ENCODE assay signal across 10 mouse cellular contexts in the genomic region with DNA sequence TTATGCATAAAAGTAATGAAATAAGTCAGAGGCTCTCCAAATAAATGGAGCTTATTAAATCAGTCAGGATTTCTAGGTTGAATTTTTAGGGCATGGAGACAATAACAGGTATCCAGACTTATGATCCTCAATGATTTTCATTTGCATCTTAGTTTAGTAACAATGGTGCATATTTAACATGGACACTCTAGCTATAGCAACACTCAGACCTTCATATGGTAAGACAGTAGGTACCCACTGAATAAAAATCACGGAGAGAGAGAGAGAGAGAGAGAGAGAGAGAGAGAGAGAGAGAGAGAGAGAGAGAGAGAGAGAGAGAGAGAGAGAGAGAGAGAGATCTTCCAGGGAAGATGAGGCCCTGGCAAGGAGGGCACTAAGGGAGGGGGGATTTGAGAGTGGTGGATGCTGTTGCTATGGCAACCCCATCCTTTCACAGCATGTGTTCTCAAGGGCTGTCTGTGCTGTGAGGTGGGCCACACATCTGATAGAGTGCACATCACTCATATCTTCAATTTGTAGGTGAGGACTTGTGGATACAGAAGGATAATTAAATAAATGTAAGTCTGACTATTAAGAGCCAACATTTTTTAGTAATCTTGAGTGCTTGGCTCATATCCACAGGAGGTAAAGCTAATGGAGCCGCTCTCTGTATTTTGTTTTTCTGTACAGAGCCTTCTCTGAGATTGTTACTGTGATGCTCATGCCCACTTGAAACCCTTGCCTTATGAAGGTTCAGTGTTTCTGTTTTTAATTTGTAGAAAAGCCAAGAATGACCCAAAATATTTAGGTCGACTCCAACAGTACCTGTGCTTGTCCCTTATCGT.
A peak's percentile ranks its signal among the peaks of the same experiment; 100 is the strongest.
DNase-seq lines count a peak whose midpoint lies in the region; ATAC-seq lines count a peak whose summit lies in the region.
"Had no signal": no experiment of that assay in that cellular context is flagged by ENCODE, and none has a peak within 500 bp of the region (broad histone marks: within the 10 kb centered on the region; RNA-seq: fewer than 3 reads in every experiment).

No protein-coding gene starts in this region.

- peak; percentile 84 to 87 for DNase-seq in cerebellum, postnatal 10 days
- no peak for DNase-seq in cerebellum, adult 18-20 months
- no peak for DNase-seq in neural tube, embryonic 11.5 days (ENCODE audit: low spot score)
- DNase-seq in neural tube, embryonic 10.5 days (ENCODE audit: extremely low spot score, low spot score): no peak
- no peak for DNase-seq in thymus, postnatal 10 days (ENCODE audit: low spot score in 2 of 2)
- no peak for DNase-seq in heart, adult 9 months (ENCODE audit: low spot score in 2 of 2)
- DNase-seq in spleen, postnatal 36 days (ENCODE audit: low spot score in 2 of 2): no peak
- DNase-seq: thymus, adult 18-20 months had no signal

- no peaks in the 10 kb centered on the region for H3K36me3 ChIP-seq in neural tube, embryonic 11.5 days (ENCODE audit: control insufficient read depth, insufficient read depth, low read length)
- H3K36me3 ChIP-seq in midbrain, embryonic 15.5 days (replicated peaks): no peaks in the 10 kb centered on the region
- H3K36me3 ChIP-seq: intestine, embryonic 15.5 days had no signal

- no peak overlapping the region for H3K9ac ChIP-seq in neural tube, embryonic 11.5 days (ENCODE audit: low read length)
- no peak overlapping the region for H3K9ac ChIP-seq in midbrain, embryonic 15.5 days
- H3K9ac ChIP-seq: intestine, embryonic 15.5 days had no signal

- peak; percentile 79 for ATAC-seq in neural tube, embryonic 11.5 days (ENCODE audit: insufficient read depth, low FRiP score, low TSS enrichment)
- ATAC-seq in midbrain, embryonic 15.5 days (replicated peaks): peak; percentile 96
- ATAC-seq: intestine, embryonic 15.5 days had no signal

- no peak overlapping the region for H3K4me2 ChIP-seq in neural tube, embryonic 11.5 days (ENCODE audit: low read depth)
- H3K4me2 ChIP-seq in midbrain, embryonic 15.5 days: no peak overlapping the region
- H3K4me2 ChIP-seq: intestine, embryonic 15.5 days had no signal

- H3K27me3 ChIP-seq in neural tube, embryonic 11.5 days (ENCODE audit: control insufficient read depth, insufficient read depth, low read length): no peaks in the 10 kb centered on the region
- H3K27me3 ChIP-seq in midbrain, embryonic 15.5 days (replicated peaks): no peaks in the 10 kb centered on the region
- H3K27me3 ChIP-seq: intestine, embryonic 15.5 days had no signal

- H3K27ac ChIP-seq in neural tube, embryonic 11.5 days (ENCODE audit: low read depth, low read length): no peak overlapping the region
- H3K27ac ChIP-seq in midbrain, embryonic 15.5 days: peak overlapping the region; percentile 68
- H3K27ac ChIP-seq: intestine, embryonic 15.5 days had no signal

- 80% methylated on average over 4 of the region's 4 CpGs for WGBS in neural tube, embryonic 11.5 days
- 65% methylated on average over 4 of the region's 4 CpGs for WGBS in midbrain, embryonic 15.5 days

- H3K9me3 ChIP-seq in neural tube, embryonic 11.5 days (ENCODE audit: control insufficient read depth, low read length): no peaks in the 10 kb centered on the region
- no peaks in the 10 kb centered on the region for H3K9me3 ChIP-seq in midbrain, embryonic 15.5 days
- H3K9me3 ChIP-seq: intestine, embryonic 15.5 days had no signal

- H3K4me3 ChIP-seq in neural tube, embryonic 11.5 days (ENCODE audit: low read depth, low read length): no peak overlapping the region
- no peak overlapping the region for H3K4me3 ChIP-seq in midbrain, embryonic 15.5 days
- H3K4me3 ChIP-seq: intestine, embryonic 15.5 days had no signal

- no peaks in the 10 kb centered on the region for H3K4me1 ChIP-seq in neural tube, embryonic 11.5 days (ENCODE audit: control insufficient read depth, insufficient read depth, low read length)
- H3K4me1 ChIP-seq in midbrain, embryonic 15.5 days: peaks cover 12% of the 10 kb centered on the region
- H3K4me1 ChIP-seq: intestine, embryonic 15.5 days had no signal

Comparison
In these comparisons a context has a peak if more than half of its experiments do, and no peak if none do; other contexts are left out.
1. DNase-seq: peak in cerebellum, postnatal 10 days (2 of 2); none in cerebellum, adult 18-20 months (0 of 2), neural tube, embryonic 11.5 days (single experiment), neural tube, embryonic 10.5 days (single experiment), thymus, postnatal 10 days (0 of 2), heart, adult 9 months (0 of 2) and spleen, postnatal 36 days (0 of 2).